ENCODE assay signal across 24 mouse cellular contexts in genomic region chr6:37689696-37690095, GRCm38 (mm10).
A peak's percentile ranks its signal among the peaks of the same experiment; 100 is the strongest.
DNase-seq lines count a peak whose midpoint lies in the region; ATAC-seq lines count a peak whose summit lies in the region.
"Had no signal": no experiment of that assay in that cellular context is flagged by ENCODE, and none has a peak within 500 bp of the region (broad histone marks: within the 10 kb centered on the region; RNA-seq: fewer than 3 reads in every experiment).

No protein-coding gene starts in this region.

- H3K36me3 ChIP-seq in midbrain, embryonic 16.5 days (ENCODE audit: control insufficient read depth, insufficient read depth, low read length), result no peaks in the 10 kb centered on the region
- H3K36me3 ChIP-seq: embryonic facial prominence, embryonic 13.5 days; embryonic facial prominence, embryonic 15.5 days; forebrain, embryonic 10.5 days; forebrain, embryonic 12.5 days; G1E had no signal

- intact Hi-C loops in left cerebral cortex, postnatal 25 days (cut with DNase I), result no loop called here

- no peak overlapping the region for H3K27ac ChIP-seq in midbrain, embryonic 16.5 days (ENCODE audit: low read length)
- H3K27ac ChIP-seq: embryonic facial prominence, embryonic 13.5 days; embryonic facial prominence, embryonic 15.5 days; forebrain, embryonic 10.5 days; forebrain, embryonic 12.5 days had no signal

- H3K4me1 ChIP-seq in midbrain, embryonic 16.5 days (ENCODE audit: control insufficient read depth, insufficient read depth, low read length), result no peaks in the 10 kb centered on the region
- H3K4me1 ChIP-seq: embryonic facial prominence, embryonic 13.5 days; embryonic facial prominence, embryonic 15.5 days had no signal

- H3K9me3 ChIP-seq in midbrain, embryonic 16.5 days (replicated peaks; ENCODE audit: control insufficient read depth, low read length, poor library complexity, severe bottlenecking), result peaks cover 3% of the 10 kb centered on the region; the same call in 1 of the 2 replicates
- H3K9me3 ChIP-seq: embryonic facial prominence, embryonic 13.5 days; embryonic facial prominence, embryonic 15.5 days; forebrain, embryonic 12.5 days; G1E had no signal

- H3K4me3 ChIP-seq in midbrain, embryonic 16.5 days (ENCODE audit: low read depth, low read length), result no peak overlapping the region
- H3K4me3 ChIP-seq: embryonic facial prominence, embryonic 13.5 days; embryonic facial prominence, embryonic 15.5 days; erythroblast, embryonic 14.5 days; forebrain, embryonic 10.5 days; forebrain, embryonic 12.5 days had no signal

- DNase-seq in ES-CJ7 (ENCODE audit: low read depth, low spot score), result peak; percentile 95
- DNase-seq in R1 (ENCODE audit: low read depth, low spot score), result peak; percentile 83
- DNase-seq in left cerebral cortex, postnatal 25 days (ENCODE audit: low spot score in 2 of 2), result no peak
- DNase-seq: adrenal gland, adult 2 months; adrenal gland, postnatal 10 days; adrenal gland, postnatal 25 days; cerebellum, adult 11 months; cerebellum, adult 18-20 months; cerebellum, adult 8-10 months; cerebellum, adult 9-11 months; cerebellum, postnatal 14 days; cerebellum, postnatal 36 days; embryo, embryonic 11 days had no signal

- no peak for ATAC-seq in midbrain, embryonic 16.5 days
- no peak for ATAC-seq in megakaryocyte-erythroid progenitor cell, adult 5-6 weeks (replicated peaks; ENCODE audit: low FRiP score, low TSS enrichment, poor library complexity, severe bottlenecking)
- ATAC-seq: forebrain, embryonic 14.5 days; forebrain, embryonic 16.5 days; Patski had no signal

- no peak overlapping the region for H3K9ac ChIP-seq in midbrain, embryonic 16.5 days (ENCODE audit: low read depth, low read length)
- H3K9ac ChIP-seq: embryonic facial prominence, embryonic 13.5 days; embryonic facial prominence, embryonic 15.5 days; forebrain, embryonic 12.5 days had no signal

- no peaks in the 10 kb centered on the region for H3K27me3 ChIP-seq in midbrain, embryonic 16.5 days (ENCODE audit: control insufficient read depth, insufficient read depth, low read depth, low read length)
- H3K27me3 ChIP-seq: embryonic facial prominence, embryonic 13.5 days; embryonic facial prominence, embryonic 15.5 days; forebrain, embryonic 12.5 days; Patski had no signal

- no peak overlapping the region for H3K4me2 ChIP-seq in midbrain, embryonic 16.5 days (ENCODE audit: low read length)
- H3K4me2 ChIP-seq: embryonic facial prominence, embryonic 13.5 days; embryonic facial prominence, embryonic 15.5 days; forebrain, embryonic 12.5 days had no signal

Comparison
In these comparisons a context has a peak if more than half of its experiments do, and no peak if none do; other contexts are left out.
1. DNase-seq: peak in ES-CJ7 (single experiment) and R1 (single experiment); none in left cerebral cortex, postnatal 25 days (0 of 2).